Mouse (Mus musculus) liver, embryonic 18 days (tissue): ENCODE results near the gene Hadha. TPM values are rescaled to one million over a fixed set of nuclear protein-coding genes. Genes with fewer than 3 reads are reported as not detected.

Experiments
- polyA plus RNA-seq: library from polyadenylated mRNA; depleted of rRNA; stranded (reverse); fragments of >200 nt; gene quantifications from 2 replicates; pipeline ENCODE4 v1.2.3, GENCODE M21; 2012; rRNA removed

Gene Hadha
- 128 and 129 TPM in 2 replicates for polyA plus RNA-seq

DNA sequence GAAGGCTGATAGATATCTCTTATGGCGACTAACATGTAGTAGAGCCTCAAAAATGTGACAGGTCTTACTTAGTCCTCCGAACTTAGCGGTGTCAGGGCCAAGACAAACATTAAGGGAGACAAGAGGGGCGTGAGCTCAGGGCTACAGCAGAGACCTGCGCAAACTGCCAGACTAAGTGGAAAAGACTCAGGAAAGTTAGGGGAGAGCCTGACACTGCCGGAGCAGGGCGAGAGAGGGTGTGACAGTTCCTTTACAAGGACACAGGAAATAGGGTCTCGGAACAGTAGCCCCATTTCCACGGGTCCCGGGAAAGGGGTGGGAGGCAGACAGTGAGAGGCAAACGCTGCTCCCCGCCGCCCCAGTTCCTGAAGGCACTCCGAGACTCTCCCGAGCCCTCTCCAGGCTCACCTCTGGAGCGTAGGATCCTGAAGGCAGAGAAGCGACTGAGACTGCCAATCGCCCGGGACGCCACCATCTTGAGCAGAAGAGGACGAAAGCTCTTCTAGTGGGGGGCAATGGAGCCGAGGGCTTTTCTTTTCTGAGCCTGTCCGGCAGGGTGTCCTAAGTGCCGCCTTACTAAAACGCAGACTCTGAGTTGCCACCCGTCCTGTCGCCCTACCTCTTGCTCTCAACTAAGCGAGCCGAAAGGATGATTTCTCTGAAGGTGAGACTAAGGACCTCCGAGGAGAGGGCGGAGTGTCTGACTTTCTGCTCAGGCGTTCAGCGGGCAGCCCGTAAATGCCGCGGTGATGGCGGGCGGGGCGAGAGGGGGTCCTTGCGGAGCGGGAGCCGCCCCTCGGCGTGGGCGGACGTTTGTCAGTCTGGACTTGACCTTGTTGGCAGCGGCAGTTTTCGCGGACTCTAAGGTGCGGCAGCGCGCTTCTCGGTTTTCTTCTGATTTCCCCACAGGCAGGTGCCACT lies at the start of gene Hadha, which contains the start of gene Hadhb:
TSS of gene Hadha (minus strand) at position 689 of the 921 bp plus-strand sequence.
TSS of gene Hadhb (plus strand) at position 775 of the 921 bp plus-strand sequence.

DNA sequence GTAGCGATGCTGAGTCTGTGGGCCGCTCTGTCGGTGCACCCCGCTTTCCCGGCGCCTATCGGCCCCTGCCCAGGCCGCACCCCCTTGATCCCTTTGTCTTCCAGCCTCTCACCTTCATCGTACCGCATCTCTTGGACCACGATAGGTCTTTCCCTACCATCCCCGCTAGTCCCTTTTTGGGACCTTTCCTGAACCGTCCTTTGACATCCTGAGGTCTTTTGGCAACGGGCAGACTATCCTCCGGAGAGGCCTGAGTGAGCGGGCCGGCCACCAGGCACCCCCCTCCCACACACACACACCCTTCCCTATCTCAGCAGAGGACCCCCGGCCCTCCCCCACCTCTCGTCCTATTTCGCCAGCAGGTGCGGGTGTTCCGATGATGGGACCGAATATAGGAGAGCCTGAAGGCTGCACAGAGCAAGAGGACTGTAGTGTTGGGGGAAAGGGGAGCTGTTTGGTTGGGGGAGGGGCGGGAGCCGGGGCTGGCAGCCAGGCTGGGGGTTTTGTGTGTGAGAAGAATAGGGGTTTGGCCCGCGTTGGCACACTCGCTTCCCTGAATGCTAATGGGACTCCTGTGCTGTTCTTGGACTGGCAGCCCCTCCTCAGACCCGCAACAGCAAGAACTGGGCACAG lies 49.2 kb downstream of the Hadha start, which contains the start of gene 3110082J24Rik:
TSS of gene 3110082J24Rik (minus strand) at position 419 of the 633 bp plus-strand sequence.

DNA sequence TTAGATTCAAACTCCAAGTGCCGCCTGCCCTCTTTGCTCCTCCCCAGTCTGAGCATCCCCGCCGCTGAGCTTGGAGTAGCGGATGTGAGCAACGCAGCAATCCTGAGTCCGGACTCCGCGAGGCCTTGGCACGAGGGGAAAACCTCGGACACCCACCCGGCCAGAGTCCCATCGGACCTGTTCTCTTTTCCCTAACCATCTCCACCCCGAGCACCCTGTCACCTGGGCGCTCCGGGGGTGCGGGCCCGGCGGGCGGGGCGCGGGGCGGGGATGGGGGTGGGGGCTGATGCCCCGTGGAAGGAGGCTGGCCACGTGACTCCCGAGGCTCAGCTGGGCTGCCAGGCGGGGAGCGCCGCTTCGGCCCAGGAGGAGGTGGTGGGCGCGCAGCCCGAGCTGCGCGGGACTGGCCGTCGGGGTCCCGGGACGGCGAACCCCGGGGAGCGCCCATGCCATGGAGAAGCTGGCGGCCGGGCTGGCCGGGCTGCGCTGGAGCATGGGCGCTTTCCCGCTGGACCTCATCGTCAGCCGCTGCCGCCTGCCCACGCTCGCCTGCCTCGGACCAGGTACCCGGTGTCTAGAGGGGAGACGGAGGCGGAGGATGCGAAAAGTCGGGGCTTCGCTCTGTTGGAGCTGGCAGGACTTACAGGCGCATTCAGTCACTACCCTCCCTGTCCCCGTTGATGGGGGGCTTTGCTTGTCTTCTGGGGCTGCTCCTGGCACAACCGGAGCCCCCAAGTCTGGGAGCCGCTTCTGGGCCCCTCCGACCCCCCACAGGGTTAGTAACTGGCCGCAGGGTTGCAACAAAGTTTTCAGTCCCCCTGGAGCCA lies 49.9 kb downstream of the Hadha start, which contains the start of gene Garem2:
TSS of gene Garem2 (plus strand) at position 321 of the 827 bp plus-strand sequence.

DNA sequence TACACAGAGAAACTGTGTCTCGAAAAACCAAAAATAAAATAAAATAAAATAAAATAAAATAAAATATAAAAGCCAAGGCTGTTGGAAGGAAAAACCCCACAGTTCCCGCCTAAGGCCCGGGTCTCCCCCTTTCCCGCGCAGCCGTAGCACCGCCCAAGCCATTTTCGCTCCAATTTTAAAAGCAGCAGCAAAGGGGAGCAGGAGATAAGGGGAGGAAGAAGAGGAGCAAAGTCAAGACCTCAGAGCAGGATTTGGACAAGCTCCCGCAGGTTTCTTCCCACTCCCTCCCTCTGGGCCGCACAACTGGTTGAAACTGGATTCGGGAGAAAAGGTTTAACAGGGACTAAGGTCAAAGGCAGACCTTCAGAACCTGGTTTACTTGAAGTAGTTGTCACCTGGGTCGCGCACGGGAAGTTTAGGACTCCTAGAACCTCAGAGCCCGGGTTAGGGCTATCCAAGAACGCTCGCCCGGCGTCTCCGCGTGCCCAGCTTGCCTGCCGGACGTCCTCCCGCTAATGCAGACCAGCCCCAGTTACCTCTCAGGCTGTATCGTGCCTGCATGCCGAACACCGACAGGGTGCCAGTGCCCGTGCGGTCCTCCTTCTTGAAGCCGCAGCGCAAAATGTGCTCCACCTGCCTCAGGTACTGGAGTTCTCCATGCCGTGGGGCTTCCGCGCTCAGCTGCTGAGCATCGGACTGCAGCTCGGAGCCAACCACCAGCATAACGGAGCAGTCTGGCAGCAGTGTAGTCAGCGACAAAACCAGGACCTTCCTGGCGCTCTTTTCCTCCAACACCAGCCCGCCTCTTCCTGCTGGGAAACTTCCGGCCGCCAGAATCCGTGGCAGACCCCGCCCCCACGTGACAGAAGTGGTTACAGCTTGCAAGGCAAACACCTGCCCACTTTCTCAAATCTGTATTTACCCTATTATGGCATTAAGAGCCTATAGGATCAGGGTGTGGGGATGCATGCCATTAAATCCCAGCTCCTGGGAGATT lies 81.8 kb downstream of the Hadha start, which contains the start of gene Tyms:
TSS of gene Tyms (minus strand) at position 793 of the 997 bp plus-strand sequence.

Other genes starting within 250 kb of the Hadha start
- gene Il6, start 142.0 kb downstream of the Hadha start, polyA plus RNA-seq: 0.13 and 0.23 TPM in 2 replicates
- 54.3 and 60.1 TPM in 2 replicates for gene Tyms, start 81.5 kb downstream of the Hadha start, polyA plus RNA-seq
- gene Garem2, start 50.0 kb downstream of the Hadha start, polyA plus RNA-seq: 0.01 and 0.02 TPM in 2 replicates
- gene 3110082J24Rik, start 49.1 kb downstream of the Hadha start, polyA plus RNA-seq: not detected in 2 replicates
- 219 and 220 TPM in 2 replicates for gene Hadhb, start 86 bp upstream of the Hadha start, polyA plus RNA-seq
- gene Adgrf3, start 50.6 kb upstream of the Hadha start, polyA plus RNA-seq: 0.02 and 0.05 TPM in 2 replicates
- gene Selenoi, start 77.4 kb upstream of the Hadha start, polyA plus RNA-seq: 10.8 and 11.0 TPM in 2 replicates
- 0.28 and 0.36 TPM in 2 replicates for gene Drc1, start 126.2 kb upstream of the Hadha start, polyA plus RNA-seq